Mouse (Mus musculus) CD4-positive naive resting alpha-beta T cell, adult 57 days (primary cell): Measurements from ENCODE around the gene Mindy4b-ps. TPM values are rescaled to one million over a fixed set of nuclear protein-coding genes. Genes with fewer than 3 reads are reported as not detected.

Experiments used
- total RNA-seq: library from RNA; stranded (reverse); gene quantifications from one replicate; pipeline ENCODE4 v1.2.4, GENCODE M21; 2023

Gene Mindy4b-ps
- total RNA-seq: not detected

DNA sequence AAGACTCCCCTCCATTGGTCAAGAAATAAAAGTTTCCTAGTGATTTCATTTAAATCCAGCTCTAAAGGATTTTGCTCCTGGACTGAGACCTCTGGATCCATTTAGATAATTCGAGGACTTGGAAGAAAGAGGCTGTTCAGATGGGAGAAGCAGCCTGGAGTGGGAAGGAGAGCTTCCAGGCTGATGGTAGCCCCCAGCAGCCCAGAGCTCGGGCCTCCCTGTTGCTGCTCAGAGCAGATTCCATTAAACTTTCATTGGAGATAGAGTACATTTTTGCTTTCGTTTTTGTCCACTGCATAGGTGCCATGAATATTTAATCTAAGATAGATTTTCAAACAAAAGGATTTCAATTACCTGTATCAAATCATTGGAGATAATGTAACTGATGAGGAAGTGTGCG lies at the start of gene Mindy4b-ps:
Gene Mindy4b-ps, minus strand, starts transcription at position 101 of the 400 bp plus-strand sequence.

Other genes with a start within 250 kb of the Mindy4b-ps start
- 119 TPM for gene Selenot, start 245.7 kb downstream of the Mindy4b-ps start, total RNA-seq
- gene Erich6, start 185.1 kb downstream of the Mindy4b-ps start, total RNA-seq: not detected
- 58.9 TPM for gene Siah2, start 129.9 kb downstream of the Mindy4b-ps start, total RNA-seq
- gene Clrn1, start 63.0 kb upstream of the Mindy4b-ps start, total RNA-seq: not detected
- gene Med12l, start 183.5 kb upstream of the Mindy4b-ps start, total RNA-seq: 1.5 TPM